Mouse (Mus musculus) right cerebral cortex, postnatal 25 days (tissue): ENCODE data around the gene Th.

Source experiments
- DNase-seq: peaks from one replicate; pipeline ENCODE4 v3.0.0; 2022

The Th gene

GRCm38 (mm10) chr7:142931028-142931427, at the start of gene Th:
TSS of gene Th (minus strand) at chr7:142931128.
- no peak for DNase-seq

DNA sequence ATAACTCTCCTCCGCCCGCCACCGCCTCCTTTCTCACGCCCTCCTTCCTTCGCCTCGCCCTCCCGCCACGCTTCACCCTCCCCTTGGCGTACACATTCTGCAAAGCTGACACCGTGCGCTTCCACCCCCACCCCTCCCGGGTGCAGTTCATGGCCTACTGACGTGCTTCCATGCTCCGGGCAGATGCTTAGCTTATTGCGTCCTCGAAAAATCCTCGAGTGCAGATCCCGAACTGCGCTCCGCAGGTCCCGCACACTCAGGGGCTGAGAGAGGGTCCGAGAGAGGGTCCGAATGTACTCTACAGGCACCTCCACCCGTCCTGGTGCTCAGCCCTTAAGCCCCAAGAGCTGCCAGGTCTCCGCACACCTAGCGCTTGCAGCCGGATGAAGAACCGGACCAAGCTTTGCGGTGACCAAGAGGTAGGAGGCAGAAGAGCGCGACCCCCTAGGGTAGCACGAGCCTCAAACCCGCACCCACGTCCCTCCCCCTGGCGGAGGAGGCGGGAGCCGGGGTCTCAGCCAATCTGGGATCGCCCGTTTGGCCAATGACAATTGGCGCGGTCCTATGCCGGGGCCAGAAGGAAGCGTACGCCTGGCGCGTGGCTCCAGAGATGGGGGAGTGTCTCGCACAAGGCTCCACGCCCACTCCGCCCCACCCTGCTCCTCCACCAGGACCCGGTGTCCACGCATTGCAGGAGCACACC, 38.0 kb upstream of the Th start, which contains the start of gene Ascl2:
Ascl2 (minus strand) TSS at position 456 of the 703 bp plus-strand sequence.
- DNase-seq: no peak

GRCm38 (mm10) chr7:142967884-142968808, 37.2 kb upstream of the Th start:
- DNase-seq: peak; percentile 74

GRCm38 (mm10) chr7:142967414-142967883, 36.5 kb upstream of the Th start:
- peak; percentile 16 for DNase-seq

DNA sequence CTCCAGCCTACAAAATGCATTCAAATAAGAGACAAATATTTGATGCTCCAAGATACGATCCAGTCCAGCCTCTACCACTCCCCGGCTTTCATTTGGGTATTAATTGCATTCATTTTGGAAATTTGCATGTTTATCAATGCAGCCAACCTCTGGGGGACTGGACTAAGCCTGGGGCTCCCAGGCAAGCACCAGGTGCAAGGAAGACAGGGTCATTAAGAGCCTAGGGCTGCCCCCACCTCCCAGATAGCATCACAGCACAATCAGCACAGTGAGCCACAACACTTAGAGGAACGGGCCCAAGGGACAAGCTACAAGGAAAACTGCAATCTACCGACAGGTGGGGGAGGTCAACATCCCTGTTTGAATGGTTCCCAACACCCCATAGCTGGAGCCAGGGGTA, 28.8 kb upstream of the Th start:
- DNase-seq: no peak

DNA sequence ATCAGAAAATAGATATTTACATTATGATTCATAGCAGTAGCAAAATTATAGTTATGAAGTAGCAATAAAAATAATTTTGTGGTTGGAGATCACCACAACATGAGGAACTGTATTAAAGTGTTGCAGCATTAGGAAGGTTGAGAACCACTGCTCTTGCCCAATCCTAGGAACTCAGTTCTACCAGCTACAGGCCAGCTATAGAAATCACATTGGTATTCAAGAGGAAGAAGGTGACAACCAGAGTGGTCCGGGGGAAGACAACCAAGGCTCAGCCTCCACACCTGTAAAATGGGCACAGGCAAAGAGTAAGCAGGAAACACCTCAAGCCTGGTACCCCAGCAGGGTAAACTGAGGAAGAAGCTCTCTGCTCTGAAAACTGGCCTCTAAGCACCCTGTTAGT, 27.9 kb upstream of the Th start:
- DNase-seq: no peak

DNA sequence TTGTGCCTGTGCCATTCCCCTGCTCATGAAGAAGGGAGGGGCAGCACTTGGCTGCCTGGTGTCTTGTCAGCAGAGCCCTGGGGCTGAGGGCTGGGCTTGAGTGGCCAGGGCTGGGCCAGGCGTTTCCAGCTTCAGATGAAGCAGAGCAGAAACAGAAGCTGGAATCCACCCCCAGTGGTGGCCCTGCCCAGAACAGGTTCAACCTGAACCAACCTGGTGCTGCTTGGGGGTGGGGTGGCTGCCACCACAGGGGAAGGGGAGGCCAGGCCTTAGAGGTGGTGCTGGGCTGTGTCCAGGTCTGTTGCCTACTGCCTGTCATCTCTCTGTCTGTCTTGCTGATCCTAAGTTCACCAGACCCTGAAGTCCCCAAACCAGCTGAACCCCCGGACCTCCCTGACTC, 25.1 kb upstream of the Th start:
- DNase-seq: no peak

DNA sequence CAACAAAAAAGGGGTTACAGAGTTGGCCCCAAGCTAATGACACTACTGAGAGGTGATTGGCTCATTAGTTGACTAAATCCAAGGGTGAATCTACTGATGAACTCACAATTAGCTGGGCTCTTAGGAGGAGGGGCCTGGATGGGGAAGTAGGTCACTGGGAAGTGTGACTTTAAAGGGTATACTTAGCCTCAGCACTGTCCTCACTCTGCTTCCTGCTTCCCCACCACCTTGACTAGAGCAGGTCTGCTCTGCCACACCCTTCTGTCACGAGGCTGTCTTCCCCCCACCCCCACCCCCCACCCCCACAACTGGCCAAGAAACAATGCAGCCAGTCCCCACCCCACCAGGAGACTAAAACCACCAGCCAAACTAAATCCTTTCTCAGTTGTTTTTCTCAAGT, 18.6 kb upstream of the Th start:
- DNase-seq: no peak

- no peak for DNase-seq
Observed at GRCm38 (mm10) chr7:142937631-142938030, 6.7 kb upstream of the Th start.

- DNase-seq: no peak
Observed at GRCm38 (mm10) chr7:142935708-142936107, 4.8 kb upstream of the Th start.

- no peak for DNase-seq
Observed at GRCm38 (mm10) chr7:142932469-142932868, 1.5 kb upstream of the Th start.

DNA sequence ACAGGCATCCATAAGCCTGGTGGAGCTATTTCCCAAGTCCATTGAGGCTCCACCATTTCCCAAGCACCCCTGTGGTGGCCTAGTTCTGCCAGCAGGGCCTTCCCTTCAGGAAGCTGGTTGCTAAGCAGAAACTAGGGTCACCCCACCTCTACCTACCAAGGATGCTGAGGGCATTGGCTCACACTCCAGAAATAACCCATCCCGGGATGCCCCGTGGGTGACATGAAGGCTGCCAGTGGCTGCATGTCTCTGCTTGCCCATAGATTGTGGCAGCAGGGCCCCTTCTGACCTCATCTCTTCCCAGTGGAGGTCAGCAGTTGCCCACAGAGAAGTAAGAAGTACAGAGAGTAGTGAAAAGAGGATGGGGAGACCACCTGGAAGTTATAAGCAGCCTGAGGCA, 1.4 kb downstream of the Th start:
- DNase-seq: no peak

DNA sequence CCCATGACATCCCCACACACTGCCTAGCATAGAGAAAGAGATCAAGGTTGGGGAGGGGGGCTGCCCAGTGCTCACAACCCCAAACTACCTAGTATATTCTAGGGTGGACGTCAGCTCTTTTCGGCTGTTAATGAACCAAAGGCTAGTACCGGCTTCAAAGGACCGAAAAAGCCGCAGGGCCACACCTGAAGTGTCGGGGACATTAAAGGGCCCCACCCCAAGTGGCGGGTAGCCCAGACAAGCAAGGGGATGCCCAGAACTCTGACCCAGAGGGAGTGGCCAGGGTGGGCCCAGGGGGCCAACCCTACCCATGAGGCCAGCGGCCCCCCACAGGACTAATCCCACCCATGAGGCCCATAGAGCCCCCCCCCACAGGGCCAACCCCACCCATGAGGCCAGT, 3.6 kb downstream of the Th start:
- DNase-seq: no peak

DNA sequence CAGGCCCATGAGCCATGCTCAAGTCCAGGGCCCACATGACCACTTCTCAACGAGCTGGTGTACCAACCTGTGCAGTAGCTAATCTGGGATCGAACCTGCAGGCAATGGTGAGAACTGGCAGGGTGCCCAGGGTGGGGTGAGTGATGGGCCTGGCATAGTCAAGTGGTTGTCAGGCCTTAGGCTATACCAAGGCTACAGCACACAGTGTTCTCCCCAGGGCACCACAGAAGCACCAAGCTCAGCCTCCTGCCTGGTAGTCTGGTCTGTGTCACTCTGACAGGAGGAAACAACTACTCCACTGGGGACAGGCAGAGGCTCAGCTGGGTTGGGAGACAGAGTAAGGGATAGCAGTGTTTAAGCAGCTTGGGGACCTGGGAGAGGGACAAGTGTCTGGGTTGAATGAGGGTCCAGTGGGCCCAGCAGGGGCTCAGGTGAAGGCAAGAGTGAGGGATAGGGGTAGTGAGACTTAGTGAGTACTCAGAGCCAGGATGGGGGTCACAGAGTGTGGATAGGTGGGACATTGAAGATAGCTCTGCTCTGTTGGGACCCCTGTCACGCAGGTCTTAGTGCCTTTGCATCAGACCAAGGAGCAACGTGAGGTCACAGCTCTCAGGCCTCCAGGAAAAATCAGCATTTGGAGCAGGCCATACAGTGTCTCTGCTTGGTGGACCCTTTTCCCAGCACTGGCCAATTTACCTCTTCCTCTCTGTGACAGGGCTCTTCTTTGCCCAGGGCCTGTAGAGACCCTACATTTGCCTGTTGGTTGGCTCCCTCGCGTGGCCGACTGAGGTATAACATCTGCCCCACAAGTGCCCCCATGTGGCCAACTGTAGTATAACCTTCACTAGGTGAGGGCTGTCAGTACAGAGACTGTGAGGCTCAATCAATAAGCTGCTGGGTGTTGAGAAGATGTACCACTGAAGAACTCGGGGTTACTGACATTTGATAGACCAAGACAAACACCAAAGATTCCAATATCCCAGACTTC, 12.0 kb downstream of the Th start:
- DNase-seq: peak; percentile 65

DNA sequence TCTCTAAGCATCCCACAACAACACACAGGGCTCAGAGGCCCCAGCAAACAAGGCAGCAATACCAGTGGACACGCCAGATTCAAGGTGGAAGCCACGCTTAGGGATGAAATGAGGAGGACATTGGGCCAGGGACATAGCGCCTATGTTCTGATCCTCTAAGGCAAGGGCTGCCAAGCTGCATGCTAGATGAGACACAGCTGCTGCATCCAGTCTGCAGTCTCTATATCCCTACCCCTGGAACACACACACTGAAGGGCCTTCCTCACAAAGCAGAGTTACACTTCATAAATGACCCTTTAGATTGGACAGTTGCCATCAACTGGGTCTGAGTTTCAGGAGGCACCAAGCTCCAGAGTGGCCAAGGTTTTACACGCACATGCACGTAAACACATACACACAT, 13.3 kb downstream of the Th start:
- DNase-seq: no peak

GRCm38 (mm10) chr7:142916178-142916577, 14.8 kb downstream of the Th start:
- DNase-seq: no peak

- no peak for DNase-seq
Observed at GRCm38 (mm10) chr7:142911682-142912081, 19.2 kb downstream of the Th start.

- DNase-seq: no peak
Observed at GRCm38 (mm10) chr7:142910104-142910503, 20.8 kb downstream of the Th start.

DNA sequence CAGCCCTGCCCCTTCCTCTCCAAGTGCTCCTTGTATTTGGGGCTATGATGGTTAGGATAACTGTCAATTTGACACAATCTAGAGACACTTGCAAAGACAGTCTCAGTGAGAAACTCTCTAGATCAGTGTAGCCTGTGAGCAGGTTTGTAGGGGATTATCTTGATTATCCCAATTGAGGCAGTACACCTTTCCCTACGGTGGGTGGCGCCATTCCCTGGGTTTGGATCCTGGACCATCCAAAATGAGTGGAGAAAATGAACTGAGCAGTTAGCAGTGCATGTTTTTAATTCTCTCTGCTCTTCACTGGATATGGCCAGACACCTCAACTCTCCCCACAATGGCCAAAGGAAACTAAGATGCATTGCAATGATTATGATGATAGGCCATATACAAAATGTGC, 21.3 kb downstream of the Th start:
- DNase-seq: no peak

DNA sequence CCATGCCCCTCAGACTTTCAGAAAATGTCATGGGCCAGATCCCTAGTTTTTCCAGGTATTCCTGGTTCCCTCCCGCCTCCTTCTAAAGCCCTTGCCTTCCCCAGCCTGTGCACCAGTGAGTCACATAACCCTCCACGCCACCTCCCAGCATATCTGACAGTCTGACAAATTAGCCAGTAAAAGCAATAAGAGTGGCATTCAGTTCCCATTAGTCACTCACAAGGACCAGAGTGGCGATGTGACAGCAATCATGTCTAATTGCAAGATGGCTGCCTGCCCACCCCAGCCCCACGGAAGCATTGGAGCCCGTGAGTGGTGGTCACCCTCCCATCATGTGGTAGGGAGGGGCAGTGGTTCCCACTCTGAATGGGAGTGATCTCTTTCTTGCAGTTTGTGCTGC, 25.3 kb downstream of the Th start:
- DNase-seq: no peak

DNA sequence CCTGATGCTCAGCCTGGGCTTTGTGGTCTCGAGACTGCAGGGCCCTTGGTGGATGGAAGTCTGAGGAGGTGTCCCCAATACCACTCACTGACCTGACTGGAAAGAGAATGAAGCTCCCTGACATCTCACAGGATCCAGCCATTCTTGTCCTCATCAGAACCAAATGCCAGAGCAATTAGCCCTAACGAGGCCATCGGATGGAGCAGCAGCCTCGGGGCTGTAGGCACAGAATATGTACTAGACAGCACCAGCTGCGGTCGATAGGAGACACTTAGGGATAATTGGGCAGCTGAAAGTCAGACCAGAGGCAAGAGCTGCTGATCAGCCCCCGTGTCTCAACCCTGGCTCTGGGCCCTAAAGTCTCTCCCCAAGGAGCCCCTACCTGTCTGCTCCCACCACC, 26.6 kb downstream of the Th start:
- no peak for DNase-seq

DNA sequence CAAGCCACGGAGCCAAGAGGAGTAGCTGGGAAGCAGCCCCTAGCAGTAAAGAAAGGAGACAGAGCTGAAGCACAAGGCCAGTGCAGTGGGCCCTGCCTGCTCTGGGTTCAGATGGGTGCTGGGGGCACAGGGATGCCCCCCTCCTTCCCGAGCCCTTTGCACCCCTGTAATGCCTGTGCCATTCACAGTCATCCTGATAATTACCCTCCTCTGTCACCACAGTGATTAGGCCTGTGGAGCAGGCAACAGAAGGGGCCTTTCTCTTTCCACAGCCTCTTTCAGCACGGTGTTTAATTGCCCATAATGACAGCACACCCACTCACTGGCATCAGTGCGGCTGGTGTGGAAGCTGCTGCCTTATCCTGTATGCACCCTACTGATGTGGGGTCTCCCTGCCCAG, 28.0 kb downstream of the Th start:
- no peak for DNase-seq

DNA sequence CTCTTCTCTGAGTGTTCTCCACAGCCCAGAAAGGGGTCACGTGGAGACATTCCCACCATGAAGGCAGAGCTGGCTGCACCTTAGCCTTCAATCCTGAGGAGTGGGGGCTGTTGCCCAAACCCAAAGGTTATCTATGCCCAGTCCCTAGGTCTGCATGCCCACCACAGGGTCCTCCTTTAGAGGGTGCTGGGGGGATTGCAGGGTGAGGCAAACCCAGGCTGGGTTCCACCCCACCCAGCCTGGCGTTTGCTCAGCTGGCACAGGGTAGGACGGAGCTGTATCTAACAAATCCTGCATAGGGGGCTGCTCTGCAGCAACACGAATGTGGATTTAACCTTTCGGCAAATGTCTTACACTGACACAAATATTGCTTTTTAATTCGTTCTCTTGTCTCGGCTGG, 29.2 kb downstream of the Th start:
- DNase-seq: no peak
